Comparison of ENCODE assay signal across 23 mouse cellular contexts in genomic region chr4:50242042-50242441, GRCm38 (mm10).
DNase-seq lines count a peak whose midpoint lies in the region; ATAC-seq and TF ChIP-seq lines count a peak whose summit lies in the region.
"Had no signal": no experiment of that assay in that cellular context is flagged by ENCODE, and none has a peak within 500 bp of the region (broad histone marks: within the 10 kb centered on the region; RNA-seq: fewer than 3 reads in every experiment).

No protein-coding gene starts in this region.

- no peak overlapping the region for H3K4me2 ChIP-seq in forebrain, embryonic 16.5 days (ENCODE audit: low read length)
- H3K4me2 ChIP-seq in forebrain, postnatal 0 days (ENCODE audit: low read depth) = no peak overlapping the region

- no peaks in the 10 kb centered on the region for H3K4me1 ChIP-seq in forebrain, embryonic 16.5 days (replicated peaks; ENCODE audit: control insufficient read depth, insufficient read depth, low read length)
- H3K4me1 ChIP-seq in forebrain, postnatal 0 days (ENCODE audit: insufficient read depth) = no peaks in the 10 kb centered on the region

- no peaks in the 10 kb centered on the region for H3K9me3 ChIP-seq in forebrain, embryonic 16.5 days (ENCODE audit: control insufficient read depth, low read length)
- no peaks in the 10 kb centered on the region for H3K9me3 ChIP-seq in forebrain, postnatal 0 days (ENCODE audit: low read length)
- H3K9me3 ChIP-seq: G1E had no signal

- 66% methylated on average over 1 of the region's 1 CpGs for WGBS in forebrain, embryonic 16.5 days
- WGBS in forebrain, postnatal 0 days = 62% methylated on average over 1 of the region's 1 CpGs

- H3K9ac ChIP-seq in forebrain, embryonic 16.5 days (replicated peaks; ENCODE audit: low read depth, low read length) = no peak overlapping the region
- H3K9ac ChIP-seq in forebrain, postnatal 0 days = no peak overlapping the region

- peak; percentile 52; the same call in 1 of the 2 replicates for ATAC-seq in forebrain, embryonic 16.5 days
- no peak for ATAC-seq in forebrain, postnatal 0 days
- ATAC-seq in frontal cortex, adult (ENCODE audit: low TSS enrichment) = peak; percentile 92
- ATAC-seq: activated CD4-positive, CD25-positive, alpha-beta regulatory T cell, adult 4 months; CD4-positive, CD25-positive, alpha-beta regulatory T cell, adult 4 months; Patski had no signal

- H3K27me3 ChIP-seq in forebrain, embryonic 16.5 days (replicated peaks; ENCODE audit: control insufficient read depth, insufficient read depth, low read length) = no peaks in the 10 kb centered on the region
- H3K27me3 ChIP-seq in forebrain, postnatal 0 days (ENCODE audit: insufficient read depth, low read length) = no peaks in the 10 kb centered on the region
- H3K27me3 ChIP-seq: CH12.LX, Patski had no signal

- H3K36me3 ChIP-seq in forebrain, embryonic 16.5 days (ENCODE audit: control insufficient read depth, insufficient read depth) = no peaks in the 10 kb centered on the region
- no peaks in the 10 kb centered on the region for H3K36me3 ChIP-seq in forebrain, postnatal 0 days (ENCODE audit: insufficient read depth)
- H3K36me3 ChIP-seq: G1E had no signal

- no peak for DNase-seq in forebrain, postnatal 0 days
- DNase-seq in frontal cortex, postnatal 14 days (ENCODE audit: low spot score in 2 of 2) = no peak
- DNase-seq in brain, adult 2 months (ENCODE audit: low read depth, low spot score) = peak; percentile 47
- peak; percentile 52 for DNase-seq in telencephalon, adult 2 months (ENCODE audit: low read depth, low spot score)
- no peak for DNase-seq in thymus, adult 18-20 months
- no peak for DNase-seq in embryo, embryonic 11 days
- DNase-seq: adrenal gland, adult 2 months; adrenal gland, adult 8-10 months; adrenal gland, postnatal 10 days; adrenal gland, postnatal 14 days; adrenal gland, postnatal 25 days; adrenal gland, postnatal 36 days; B cell, adult 2 months; cerebellum, adult 11 months; cerebellum, adult 11-12 months; cerebellum, adult 18-20 months had no signal

- no peak overlapping the region for H3K27ac ChIP-seq in forebrain, embryonic 16.5 days (ENCODE audit: low read length)
- H3K27ac ChIP-seq in forebrain, postnatal 0 days (ENCODE audit: low read depth, low read length) = no peak overlapping the region

- TF ChIP-seq CTCF in forebrain, postnatal 0 days (IDR thresholded peaks at IDR 0.05; ENCODE audit: low read depth) = no peak

- no peak overlapping the region for H3K4me3 ChIP-seq in forebrain, embryonic 16.5 days (replicated peaks; ENCODE audit: low read length)
- no peak overlapping the region for H3K4me3 ChIP-seq in forebrain, postnatal 0 days (ENCODE audit: low read depth, low read length)

Comparison
In these comparisons a context has a peak if more than half of its experiments do, and no peak if none do; other contexts are left out.
1. DNase-seq: peak in brain, adult 2 months (single experiment) and telencephalon, adult 2 months (single experiment); none in forebrain, postnatal 0 days (single experiment), frontal cortex, postnatal 14 days (0 of 2), thymus, adult 18-20 months (0 of 2) and embryo, embryonic 11 days (single experiment).